ENCODE assay signal across 18 mouse cellular contexts in the genomic region with DNA sequence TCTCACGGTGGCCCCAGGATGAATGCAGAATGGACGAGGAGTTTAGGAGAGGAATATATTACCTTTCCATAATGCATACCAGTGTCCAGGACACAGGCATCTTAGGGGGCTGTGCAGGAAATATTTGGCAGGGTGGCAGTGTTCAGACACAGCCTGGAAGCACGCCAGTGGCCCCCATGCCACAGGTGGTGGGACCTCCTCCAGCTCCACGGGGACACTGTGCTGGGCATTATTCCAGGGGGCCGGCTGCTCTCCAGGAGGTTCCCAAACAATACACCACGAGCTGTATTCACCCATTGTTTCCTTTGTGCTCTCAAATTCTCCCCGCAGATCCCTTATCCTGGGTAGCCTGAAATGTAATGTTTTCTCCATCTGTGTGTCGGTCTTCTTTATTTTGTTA.
DNase-seq lines count a peak whose midpoint lies in the region; ATAC-seq lines count a peak whose summit lies in the region.
"Had no signal": no experiment of that assay in that cellular context is flagged by ENCODE, and none has a peak within 500 bp of the region (broad histone marks: within the 10 kb centered on the region; RNA-seq: fewer than 3 reads in every experiment).

No protein-coding gene starts in this region.

- DNase-seq in forebrain, embryonic 14.5 days (ENCODE audit: low spot score) = no peak
- DNase-seq in layer of hippocampus, postnatal 14 days (ENCODE audit: low spot score in 2 of 2) = peak; percentile 17 to 21
- no peak for DNase-seq in layer of hippocampus, adult 9-10 months (ENCODE audit: low spot score)
- DNase-seq in retina, postnatal 1 day = peak; percentile 46
- no peak for DNase-seq in retina, embryonic 14.5 days (ENCODE audit: low spot score)
- no peak for DNase-seq in adrenal gland, postnatal 14 days
- DNase-seq: B cell, adult 2 months; cerebellum, postnatal 36 days; kidney, adult 8-10 months; kidney, postnatal 14 days; lung, postnatal 4 days; thymus, adult 2 months had no signal

- no peak overlapping the region for H3K4me3 ChIP-seq in forebrain, embryonic 14.5 days (ENCODE audit: low read depth, low read length)
- H3K4me3 ChIP-seq in forebrain, embryonic 13.5 days = no peak overlapping the region
- H3K4me3 ChIP-seq: heart, embryonic 13.5 days; layer of hippocampus, adult 2 months; lung, embryonic 15.5 days had no signal

- no peaks in the 10 kb centered on the region for H3K36me3 ChIP-seq in forebrain, embryonic 14.5 days (ENCODE audit: control insufficient read depth, insufficient read depth, low read length)
- H3K36me3 ChIP-seq in forebrain, embryonic 13.5 days (ENCODE audit: poor library complexity, severe bottlenecking) = no peaks in the 10 kb centered on the region
- H3K36me3 ChIP-seq: heart, embryonic 13.5 days; lung, embryonic 15.5 days had no signal

- no peak overlapping the region for H3K27ac ChIP-seq in forebrain, embryonic 14.5 days (ENCODE audit: low read depth, low read length)
- no peak overlapping the region for H3K27ac ChIP-seq in forebrain, embryonic 13.5 days
- H3K27ac ChIP-seq: heart, embryonic 13.5 days; hindbrain, embryonic 14.5 days; layer of hippocampus, adult 2 months; liver, embryonic 14.5 days; lung, embryonic 15.5 days had no signal

- 0 out of 2 replicates have a peak, but pooled peaks have one; percentile 32 for ATAC-seq in forebrain, embryonic 14.5 days
- ATAC-seq in forebrain, embryonic 13.5 days = no peak

- H3K4me2 ChIP-seq in forebrain, embryonic 14.5 days (ENCODE audit: low read length) = no peak overlapping the region
- no peak overlapping the region for H3K4me2 ChIP-seq in forebrain, embryonic 13.5 days
- H3K4me2 ChIP-seq: heart, embryonic 13.5 days; hindbrain, embryonic 14.5 days; lung, embryonic 15.5 days had no signal

- peaks cover 2% of the 10 kb centered on the region; the same call in 1 of the 2 replicates for H3K4me1 ChIP-seq in forebrain, embryonic 14.5 days (ENCODE audit: control insufficient read depth, insufficient read depth, low read length)
- peaks cover 7% of the 10 kb centered on the region for H3K4me1 ChIP-seq in forebrain, embryonic 13.5 days
- H3K4me1 ChIP-seq: heart, embryonic 13.5 days; lung, embryonic 15.5 days had no signal

- WGBS in forebrain, embryonic 14.5 days = 10% methylated on average over 8 of the region's 8 CpGs
- WGBS in forebrain, embryonic 13.5 days = 12% methylated on average over 8 of the region's 8 CpGs

- H3K9ac ChIP-seq in forebrain, embryonic 14.5 days (ENCODE audit: low read length) = no peak overlapping the region
- no peak overlapping the region for H3K9ac ChIP-seq in forebrain, embryonic 13.5 days
- H3K9ac ChIP-seq: heart, embryonic 13.5 days; hindbrain, embryonic 14.5 days; liver, embryonic 14.5 days; lung, embryonic 15.5 days had no signal

- H3K27me3 ChIP-seq in forebrain, embryonic 14.5 days (replicated peaks; ENCODE audit: control insufficient read depth, insufficient read depth, low read length) = no peaks in the 10 kb centered on the region
- no peaks in the 10 kb centered on the region for H3K27me3 ChIP-seq in forebrain, embryonic 13.5 days
- H3K27me3 ChIP-seq: heart, embryonic 13.5 days; lung, embryonic 15.5 days had no signal

- H3K9me3 ChIP-seq in forebrain, embryonic 14.5 days (replicated peaks; ENCODE audit: control insufficient read depth, low read length) = no peaks in the 10 kb centered on the region
- H3K9me3 ChIP-seq in forebrain, embryonic 13.5 days (replicated peaks) = 0 out of 2 replicates have a peak, but pooled peaks cover 4% of the 10 kb centered on the region
- H3K9me3 ChIP-seq: lung, embryonic 15.5 days had no signal

Comparison
In these comparisons a context has a peak if more than half of its experiments do, and no peak if none do; other contexts are left out.
1. DNase-seq: peak in layer of hippocampus, postnatal 14 days (2 of 2) and retina, postnatal 1 day (single experiment); none in forebrain, embryonic 14.5 days (single experiment), layer of hippocampus, adult 9-10 months (single experiment), retina, embryonic 14.5 days (single experiment) and adrenal gland, postnatal 14 days (single experiment).